Mouse (Mus musculus) stomach, postnatal 0 days (tissue): ENCODE results near the gene Sez6.

Experiments used
- CTCF ChIP-seq: IDR thresholded peaks from 2 replicates; pipeline ENCODE4 v1.5.1; 2016; ENCODE audit warnings: antibody characterized with exemption, low read depth, mild to moderate bottlenecking, moderate library complexity
- EP300 ChIP-seq: optimal IDR thresholded peaks from 2 replicates; pipeline ENCODE3; 2016; ENCODE audit warnings: antibody characterized with exemption

GRCm38 (mm10) chr11:77925836-77926657 is 4.6 kb upstream of the Sez6 start:
- TF ChIP-seq CTCF = no peak
- no peak for TF ChIP-seq EP300
